Mouse (Mus musculus): Measurements from ENCODE around the gene Mettl9. TPM values are rescaled to one million over a fixed set of nuclear protein-coding genes. Genes with fewer than 3 reads are reported as not detected.
A peak's percentile ranks its signal among the peaks of the same experiment; 100 is the strongest.

The Mettl9 gene
- total RNA-seq, 2 experiments from 2014 or later, result 127 TPM

DNA sequence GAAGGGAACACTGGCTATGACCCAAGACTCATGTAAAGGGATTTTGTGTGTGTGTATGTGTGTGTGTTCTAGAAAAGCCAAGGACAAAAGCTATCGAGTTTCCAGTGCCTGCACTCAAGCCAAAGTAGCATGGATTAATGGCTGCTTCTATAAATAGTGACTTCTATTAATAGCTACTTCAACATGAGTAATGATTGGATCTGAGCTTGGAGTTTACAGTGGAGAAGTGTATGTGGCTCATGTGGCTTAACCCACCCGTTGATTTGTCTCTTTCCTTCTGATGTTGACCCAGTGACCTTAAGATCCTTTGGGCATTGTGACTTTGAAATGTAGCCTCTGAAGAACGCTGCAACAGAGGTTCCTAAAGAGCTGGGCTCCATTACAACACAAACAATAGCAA is 77.1 kb downstream of the Mettl9 start:
- no peak for DNase-seq

- no peak for DNase-seq
Observed at GRCm38 (mm10) chr7:121111762-121112161, 77.5 kb downstream of the Mettl9 start.

GRCm38 (mm10) chr7:121120143-121120818 is 86.0 kb downstream of the Mettl9 start:
- DNase-seq, result peak; percentile 91

Other genes with a start within 250 kb of the Mettl9 start
- not detected for gene Gm5737, start 222.1 kb upstream of the Mettl9 start, total RNA-seq (2021)
- 10 to 100 TPM; 36.9 to 38.0 TPM for gene Eef2k, start 191.6 kb upstream of the Mettl9 start, total RNA-seq (2021)
- gene Polr3e, start 116.7 kb upstream of the Mettl9 start, total RNA-seq (2021), result 10 to 100 TPM; 18.0 to 18.7 TPM
- gene Cdr2, start 52.1 kb upstream of the Mettl9 start, total RNA-seq (2021), result 10 to 100 TPM; 20.7 to 29.2 TPM
- gene Mfsd13b, start 51.9 kb upstream of the Mettl9 start, total RNA-seq (2021), result not detected
- gene Igsf6, start 40.1 kb downstream of the Mettl9 start, total RNA-seq (2021), result under 1 TPM; 0.48 to 0.81 TPM
- gene Otoa, start 47.2 kb downstream of the Mettl9 start, total RNA-seq (2021), result 1 to 10 TPM; 5.0 to 5.5 TPM